Mouse (Mus musculus): ENCODE results near the gene Enox1.

- TF ChIP-seq CTCF (IDR thresholded peaks at IDR 0.05; ENCODE audit: low read depth, low read length): no peak
- TF ChIP-seq EP300 (IDR thresholded peaks at IDR 0.05; ENCODE audit: insufficient read depth, low read depth, low read length): no peak
- TF ChIP-seq POLR2A (IDR thresholded peaks at IDR 0.05; ENCODE audit: insufficient read depth, low read length): no peak
Measured at GRCm38 (mm10) chr14:77196246-77196645, 39.7 kb downstream of the Enox1 start.

All from ES-Bruce4 (cell line).